Mouse (Mus musculus): Measurements from ENCODE around the gene Srd5a3.

DNA sequence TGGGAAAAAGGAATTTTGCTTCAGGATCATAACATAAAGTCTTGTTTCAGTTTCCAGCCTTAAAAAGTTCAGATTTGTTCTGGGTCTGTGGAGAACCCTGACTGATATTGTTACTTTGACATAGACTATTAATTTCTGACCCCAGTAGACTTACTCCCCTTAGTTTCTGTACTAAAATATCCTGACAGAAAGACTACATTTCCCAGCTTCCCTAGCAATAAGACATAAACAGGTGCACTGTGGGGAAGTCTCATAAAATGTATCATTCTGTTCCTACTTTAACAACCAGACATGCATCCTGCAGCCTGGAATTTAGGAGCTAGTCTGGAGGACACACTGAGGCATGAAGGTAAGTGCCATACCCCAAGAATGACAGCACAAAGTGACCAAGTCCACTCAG lies 31.0 kb downstream of the Srd5a3 start:
- no peak for TF ChIP-seq CTCF (IDR thresholded peaks at IDR 0.05)
- TF ChIP-seq EP300 (IDR thresholded peaks at IDR 0.05), result no peak

Measured in lung, postnatal 0 days (tissue).